Mouse (Mus musculus) testis, adult 2 months (tissue): ENCODE data around the gene Cdk9. TPM values are rescaled to one million over a fixed set of nuclear protein-coding genes. Genes with fewer than 3 reads are reported as not detected.
A peak's percentile ranks its signal among the peaks of the same experiment; 100 is the strongest.

Source experiments
- H3K27ac ChIP-seq: fragments of 200-500 bp; 2 replicates; pipeline ENCODE4 v1.5.1; 2012; ENCODE audit warnings: low read depth, low read length; ENCODE audit not compliant: control insufficient read depth, insufficient read depth
- H3K27me3 ChIP-seq: fragments of 200-500 bp; 2 replicates; pipeline ENCODE4 v1.6.1; 2012; ENCODE audit warnings: mild to moderate bottlenecking, low read length, moderate library complexity; ENCODE audit not compliant: control insufficient read depth, insufficient read depth
- H3K36me3 ChIP-seq: fragments of 200-500 bp; 2 replicates; pipeline ENCODE4 v1.6.1; 2012; ENCODE audit warnings: mild to moderate bottlenecking, low read length; ENCODE audit not compliant: control insufficient read depth, insufficient read depth
- H3K4me1 ChIP-seq: fragments of 200-500 bp; 2 replicates; pipeline ENCODE4 v1.6.1; 2012; ENCODE audit warnings: low read length; ENCODE audit not compliant: control insufficient read depth, insufficient read depth
- H3K4me3 ChIP-seq: fragments of 200-500 bp; 2 replicates; pipeline ENCODE4 v1.5.1; 2012; ENCODE audit warnings: low read depth, mild to moderate bottlenecking, low read length, moderate library complexity, mixed read lengths; ENCODE audit not compliant: control insufficient read depth
- CTCF ChIP-seq: fragments of 200-500 bp; IDR thresholded peaks from 2 replicates; pipeline ENCODE4 v1.5.1; 2012; ENCODE audit warnings: low read depth, mild to moderate bottlenecking, inconsistent platforms, low read length, moderate library complexity; ENCODE audit not compliant: control insufficient read depth, insufficient read depth, insufficient replicate concordance
- POLR2A ChIP-seq: fragments of 200-500 bp; IDR thresholded peaks from 2 replicates; pipeline ENCODE4 v1.6.1; 2012; ENCODE audit warnings: low read depth, mild to moderate bottlenecking, inconsistent platforms, low read length, moderate library complexity; ENCODE audit not compliant: control insufficient read depth
- polyA plus RNA-seq: library from polyadenylated mRNA; depleted of rRNA; stranded (reverse); fragments of >200 nt; gene quantifications from 2 replicates; pipeline ENCODE4 v1.2.3, GENCODE M21; 2012; rRNA removed

Cdk9 gene
- polyA plus RNA-seq: 105 and 121 TPM in 2 replicates

GRCm38 (mm10) chr2:32712934-32713817 lies at the start of gene Cdk9:
TSS of gene Cdk9 (minus strand) at chr2:32713076.
- Histone ChIP-seq H3K4me1 (peaks cover 19% of the 10 kb centered on the region), H3K27ac (peak within 1 kb of the TSS; percentile 92), H3K36me3 (peaks cover 8% of the 10 kb centered on the region), H3K27me3 (no peaks in the 10 kb centered on the region), H3K4me3 (peak within 1 kb of the TSS; percentile 89)
- TF ChIP-seq CTCF: peak; percentile 99
- no peak; the same call in none of the 2 replicates for TF ChIP-seq POLR2A

GRCm38 (mm10) chr2:32761859-32762258 lies 49.0 kb upstream of the Cdk9 start:
- TF ChIP-seq CTCF (no peak), POLR2A (no peak)
- Histone ChIP-seq H3K36me3 (peaks cover 1% of the 10 kb centered on the region; the same call in 1 of the 2 replicates), H3K27me3 (no peaks in the 10 kb centered on the region), H3K4me1 (peaks cover 2% of the 10 kb centered on the region; the same call in 1 of the 2 replicates), H3K4me3 (no peak overlapping the region), H3K27ac (no peak overlapping the region)

GRCm38 (mm10) chr2:32761361-32761760 lies 48.5 kb upstream of the Cdk9 start:
- Histone ChIP-seq H3K4me1 (peaks cover 2% of the 10 kb centered on the region; the same call in 1 of the 2 replicates), H3K36me3 (peaks cover 1% of the 10 kb centered on the region; the same call in 1 of the 2 replicates), H3K4me3 (no peak overlapping the region), H3K27me3 (no peaks in the 10 kb centered on the region), H3K27ac (no peak overlapping the region)
- TF ChIP-seq POLR2A (no peak), CTCF (no peak)

- H3K4me3 ChIP-seq: no peak overlapping the region
- peaks cover 2% of the 10 kb centered on the region; the same call in 1 of the 2 replicates for H3K4me1 ChIP-seq
- H3K36me3 ChIP-seq: peaks cover 1% of the 10 kb centered on the region; the same call in 1 of the 2 replicates
Measured at GRCm38 (mm10) chr2:32759001-32759400, 46.1 kb upstream of the Cdk9 start.

GRCm38 (mm10) chr2:32758503-32758902 lies 45.6 kb upstream of the Cdk9 start:
- TF ChIP-seq POLR2A (no peak), CTCF (no peak)
- H3K27me3 ChIP-seq: no peaks in the 10 kb centered on the region
- H3K4me1 ChIP-seq: peaks cover 2% of the 10 kb centered on the region; the same call in 1 of the 2 replicates
- peaks cover 1% of the 10 kb centered on the region; the same call in 1 of the 2 replicates for H3K36me3 ChIP-seq
- H3K4me3 ChIP-seq: no peak overlapping the region
- no peak overlapping the region for H3K27ac ChIP-seq

More at GRCm38 (mm10) chr2:32759001-32759400, 46.1 kb upstream of the Cdk9 start:
- Histone ChIP-seq H3K27me3 (no peaks in the 10 kb centered on the region), H3K27ac (no peak overlapping the region)
- no peak for TF ChIP-seq CTCF
- no peak for TF ChIP-seq POLR2A

- H3K27me3 ChIP-seq: no peaks in the 10 kb centered on the region
- H3K27ac ChIP-seq: peak within 1 kb of the TSS; percentile 92
- no peaks in the 10 kb centered on the region for H3K36me3 ChIP-seq
- peak within 1 kb of the TSS; percentile 94 for H3K4me3 ChIP-seq
- TF ChIP-seq CTCF: peak; percentile 87; the same call in 1 of the 2 replicates
- TF ChIP-seq POLR2A: peak; percentile 56
- peaks cover 2% of the 10 kb centered on the region; the same call in 1 of the 2 replicates for H3K4me1 ChIP-seq
Measured at GRCm38 (mm10) chr2:32757056-32757845, 44.4 kb upstream of the Cdk9 start, which contains the start of gene Tor2a. TSS of gene Tor2a (plus strand) at chr2:32757234.

- Histone ChIP-seq H3K27me3 (no peaks in the 10 kb centered on the region), H3K4me1 (peaks cover 2% of the 10 kb centered on the region; the same call in 1 of the 2 replicates), H3K27ac (peak overlapping the region; percentile 30), H3K4me3 (peak overlapping the region; percentile 94), H3K36me3 (no peaks in the 10 kb centered on the region)
- no peak for TF ChIP-seq POLR2A
- no peak for TF ChIP-seq CTCF
Measured at GRCm38 (mm10) chr2:32756674-32757055, 43.8 kb upstream of the Cdk9 start.
